Comparison of ENCODE assay signal across 8 mouse cellular contexts in genomic region chr12:8207578-8207977, GRCm38 (mm10). TPM values are rescaled to one million over a fixed set of nuclear protein-coding genes. Genes with fewer than 3 reads are reported as not detected.
DNase-seq lines count a peak whose midpoint lies in the region; ATAC-seq and TF ChIP-seq lines count a peak whose summit lies in the region.

No protein-coding gene starts in this region.

- H3K4me3 ChIP-seq in gastrocnemius, adult 2 months: peak overlapping the region; percentile 79
- peak overlapping the region; percentile 86 for H3K4me3 ChIP-seq in spleen, adult 2 months (ENCODE audit: extremely low read depth, insufficient read depth, insufficient read length)
- peak overlapping the region; percentile 81 for H3K4me3 ChIP-seq in limb, embryonic 14.5 days (replicated peaks; ENCODE audit: low read length)
- peak overlapping the region; percentile 82 for H3K4me3 ChIP-seq in stomach, embryonic 15.5 days (replicated peaks)

- peak overlapping the region; percentile 89 for H3K27ac ChIP-seq in gastrocnemius, adult 2 months
- H3K27ac ChIP-seq in spleen, adult 2 months (ENCODE audit: insufficient read depth, low read length): peak overlapping the region; percentile 43; the same call in 1 of the 2 replicates
- no peak overlapping the region for H3K27ac ChIP-seq in limb, embryonic 14.5 days (replicated peaks; ENCODE audit: low read depth, low read length)
- no peak overlapping the region; the same call in 1 of the 2 replicates for H3K27ac ChIP-seq in stomach, embryonic 15.5 days

- no peaks in the 10 kb centered on the region for H3K4me1 ChIP-seq in spleen, adult 2 months (ENCODE audit: control insufficient read depth, insufficient read depth, insufficient read length)
- H3K4me1 ChIP-seq in limb, embryonic 14.5 days (ENCODE audit: control insufficient read depth, insufficient read depth, low read length): 0 out of 2 replicates have a peak, but pooled peaks cover 2% of the 10 kb centered on the region
- no peaks in the 10 kb centered on the region for H3K4me1 ChIP-seq in stomach, embryonic 15.5 days

- no peaks in the 10 kb centered on the region for H3K36me3 ChIP-seq in spleen, adult 2 months (ENCODE audit: control insufficient read depth, insufficient read depth, low read length)
- H3K36me3 ChIP-seq in limb, embryonic 14.5 days (ENCODE audit: control insufficient read depth, insufficient read depth, low read length): no peaks in the 10 kb centered on the region
- H3K36me3 ChIP-seq in stomach, embryonic 15.5 days: no peaks in the 10 kb centered on the region

- intact Hi-C loops in gastrocnemius, adult 2 months (cut with DNase I): no loop called here

- peak overlapping the region; percentile 84 for H3K9ac ChIP-seq in limb, embryonic 14.5 days (ENCODE audit: low read depth, low read length, severe bottlenecking)
- H3K9ac ChIP-seq in stomach, embryonic 15.5 days: peak overlapping the region; percentile 52; the same call in 1 of the 2 replicates

- TF ChIP-seq CTCF in gastrocnemius, adult 2 months (IDR thresholded peaks at IDR 0.05): no peak
- TF ChIP-seq CTCF in spleen, adult 2 months (IDR thresholded peaks at IDR 0.05; ENCODE audit: extremely low read depth, insufficient read depth, insufficient read length, insufficient replicate concordance): no peak

- DNase-seq in gastrocnemius, adult 2 months: no peak
- DNase-seq in gastrocnemius, postnatal 25 days: no peak
- no peak for DNase-seq in spleen, adult 2 months (ENCODE audit: low read depth in 1 of 2, low spot score in 2 of 2)
- no peak for DNase-seq in spleen, postnatal 10 days (ENCODE audit: low spot score in 2 of 2)
- DNase-seq in limb, embryonic 14.5 days (ENCODE audit: low spot score): no peak
- no peak for DNase-seq in thymus, postnatal 10 days (ENCODE audit: low spot score in 2 of 2)
- DNase-seq in gastrocnemius, adult 18-20 months (ENCODE audit: low spot score): no peak

- H3K9me3 ChIP-seq in limb, embryonic 14.5 days (ENCODE audit: control insufficient read depth, low read length): peaks cover 3% of the 10 kb centered on the region; the same call in 1 of the 2 replicates
- H3K9me3 ChIP-seq in stomach, embryonic 15.5 days: no peaks in the 10 kb centered on the region

- WGBS in spleen, adult 2 months: 20% methylated on average over 5 of the region's 5 CpGs
- WGBS in limb, embryonic 14.5 days: 19% methylated on average over 5 of the region's 5 CpGs
- WGBS in stomach, embryonic 15.5 days: 20% methylated on average over 5 of the region's 5 CpGs

- H3K4me2 ChIP-seq in limb, embryonic 14.5 days (replicated peaks; ENCODE audit: low read depth, low read length, severe bottlenecking): peak overlapping the region; percentile 71
- H3K4me2 ChIP-seq in stomach, embryonic 15.5 days: peak overlapping the region; percentile 52

- TF ChIP-seq POLR2A in spleen, adult 2 months (IDR thresholded peaks at IDR 0.05; ENCODE audit: low read depth, low read length): no peak
- TF ChIP-seq POLR2A in limb, embryonic 14.5 days (IDR thresholded peaks at IDR 0.05; ENCODE audit: borderline replicate concordance, extremely low read depth, insufficient read depth, insufficient read length): no peak

- ATAC-seq in limb, embryonic 14.5 days (ENCODE audit: low FRiP score, low read depth): no peak; the same call in 1 of the 2 replicates
- no peak for ATAC-seq in stomach, embryonic 15.5 days (ENCODE audit: insufficient read depth, low FRiP score, low read depth)

- no peaks in the 10 kb centered on the region for H3K27me3 ChIP-seq in spleen, adult 2 months (ENCODE audit: control insufficient read depth, insufficient read depth, low read length)
- H3K27me3 ChIP-seq in limb, embryonic 14.5 days (ENCODE audit: control insufficient read depth, insufficient read depth, low read length): no peaks in the 10 kb centered on the region
- H3K27me3 ChIP-seq in stomach, embryonic 15.5 days (replicated peaks): no peaks in the 10 kb centered on the region

RNA-seq across cellular contexts. Expression of gene Ldah, which starts 0.3 kb away (rescaled TPM):
- 10 to 100 TPM; 11.2 to 13.0 TPM for total RNA-seq in gastrocnemius, adult 2 months (2021)
- total RNA-seq in gastrocnemius, postnatal 25 days (2021): 10 to 100 TPM in 1 of 2 experiments, 1 to 10 TPM in 1; 8.7 to 12.4 TPM
- 14.8 and 18.7 TPM in 2 replicates for polyA plus RNA-seq in spleen, adult 2 months (2012; rRNA removed)
- polyA plus RNA-seq in limb, embryonic 14.5 days (2012; rRNA removed): 36.0 and 36.5 TPM in 2 replicates
- polyA plus RNA-seq in limb, embryonic 14.5 days (2014; fragmentation: Nextera tagmentation; extraction: Ambion mirVana): 40.1 and 51.4 TPM in 2 replicates
- 56.5 and 59.5 TPM in 2 replicates for polyA plus RNA-seq in stomach, embryonic 15.5 days (2015; fragmentation: Nextera tagmentation; extraction: Ambion mirVana)
- total RNA-seq in gastrocnemius, adult 18-20 months (2021): 10 to 100 TPM in 1 of 2 experiments, 1 to 10 TPM in 1; 9.1 to 12.5 TPM

Comparison
In these comparisons a context has a peak if more than half of its experiments do, and no peak if none do; other contexts are left out.
1. H3K27ac ChIP-seq: peak in gastrocnemius, adult 2 months (single experiment) and spleen, adult 2 months (single experiment); none in limb, embryonic 14.5 days (single experiment) and stomach, embryonic 15.5 days (single experiment).
2. Peak in every context shown above with its lines, with median percentiles within 50 percentile points of each other: H3K4me3 ChIP-seq.